Mouse (Mus musculus): ENCODE measurements around the gene Olfr412.

Gene Olfr412

GRCm38 (mm10) chr11:74361769-74362168 is at the start of gene Olfr412:
Gene Olfr412 (plus strand): TSS chr11:74362069.
- no peak for DNase-seq (ENCODE audit: low spot score)

DNA sequence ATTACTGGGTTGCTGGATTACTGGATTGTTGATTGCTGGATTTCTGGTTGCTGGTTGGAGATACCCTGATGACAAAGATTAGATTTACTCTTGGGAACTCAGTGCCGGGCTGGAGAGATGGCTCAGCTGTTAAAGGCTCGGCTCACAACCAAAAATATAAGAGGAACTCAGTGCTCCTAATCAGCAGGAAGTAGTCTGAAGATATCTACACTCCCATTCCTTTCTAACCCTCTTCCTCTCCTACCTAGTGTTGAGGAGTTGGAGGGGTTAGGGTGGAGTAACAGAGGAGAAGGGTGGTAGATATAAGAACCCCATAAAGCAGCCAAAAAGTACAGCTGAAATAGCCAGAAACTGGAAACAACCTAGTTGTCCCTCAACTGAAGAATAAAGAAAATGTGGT is 35.8 kb upstream of the Olfr412 start:
- no peak for DNase-seq (ENCODE audit: low spot score)

DNA sequence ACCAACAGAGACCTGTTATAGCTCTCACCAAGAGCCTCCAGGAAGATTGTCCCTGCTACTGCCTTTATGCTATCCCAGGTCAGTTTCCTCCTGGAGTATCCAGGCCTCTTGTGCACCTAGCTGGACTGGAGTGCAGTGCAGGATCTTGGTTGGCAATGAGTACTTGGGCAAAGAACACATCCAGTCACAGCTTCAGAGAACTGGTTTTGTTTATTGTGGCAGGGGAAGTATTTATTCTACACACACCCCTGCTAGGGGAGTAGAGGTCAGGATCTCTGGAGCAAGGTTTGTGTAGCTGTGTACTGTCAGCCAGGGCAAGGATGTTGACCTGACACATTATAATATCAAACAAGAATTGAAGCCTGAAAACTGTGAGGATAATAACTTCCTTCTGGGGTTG is 33.1 kb upstream of the Olfr412 start:
- DNase-seq (ENCODE audit: low spot score): no peak

DNA sequence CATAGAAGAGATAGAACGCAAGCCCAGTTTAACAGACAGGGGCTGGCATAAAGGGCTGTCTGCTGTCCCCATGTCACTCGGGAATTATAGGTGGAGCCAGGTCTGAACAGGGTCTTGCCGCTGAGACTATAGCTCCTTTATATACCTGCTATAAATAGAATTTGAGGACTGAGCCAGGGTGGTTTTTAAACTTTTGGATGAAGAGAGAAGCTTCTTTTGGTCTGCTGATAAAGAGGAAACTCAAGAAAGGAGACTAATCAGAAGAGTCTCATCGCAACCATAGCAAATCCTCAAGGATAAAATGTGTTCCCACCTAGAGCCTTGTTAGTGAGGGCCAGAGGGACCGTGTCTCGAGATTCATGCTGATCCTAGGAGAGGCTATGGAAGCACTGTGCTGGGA is 23.9 kb upstream of the Olfr412 start, which contains the start of gene Olfr410:
TSS of gene Olfr410 (minus strand) at position 101 of the 400 bp plus-strand sequence.
- no peak for DNase-seq (ENCODE audit: low spot score)

DNA sequence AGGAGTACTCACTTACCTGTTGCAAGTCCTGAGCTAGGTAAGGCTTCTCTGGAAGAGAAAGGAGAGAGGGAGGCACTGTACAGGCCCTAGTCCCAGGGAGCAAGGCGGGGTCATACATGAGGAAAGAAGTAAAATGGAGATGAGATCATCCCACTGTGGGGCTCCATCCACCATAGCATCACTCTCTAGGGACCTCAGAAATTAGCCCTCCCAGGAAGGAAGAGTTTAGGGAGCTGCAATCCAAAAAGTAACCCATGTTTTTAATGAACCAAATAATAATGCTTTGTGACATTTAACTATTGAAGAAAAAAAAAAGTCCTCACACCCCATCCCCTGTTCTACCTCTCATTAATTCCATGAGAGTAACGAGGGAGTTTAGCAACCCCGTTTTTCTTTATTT is 9.3 kb upstream of the Olfr412 start, which contains the start of gene Olfr411:
TSS of gene Olfr411 (minus strand) at position 101 of the 400 bp plus-strand sequence.
- DNase-seq (ENCODE audit: low spot score): no peak

- peak; percentile 30 for DNase-seq (ENCODE audit: low spot score)
Observed at GRCm38 (mm10) chr11:74371393-74372100, 9.7 kb downstream of the Olfr412 start.

DNA sequence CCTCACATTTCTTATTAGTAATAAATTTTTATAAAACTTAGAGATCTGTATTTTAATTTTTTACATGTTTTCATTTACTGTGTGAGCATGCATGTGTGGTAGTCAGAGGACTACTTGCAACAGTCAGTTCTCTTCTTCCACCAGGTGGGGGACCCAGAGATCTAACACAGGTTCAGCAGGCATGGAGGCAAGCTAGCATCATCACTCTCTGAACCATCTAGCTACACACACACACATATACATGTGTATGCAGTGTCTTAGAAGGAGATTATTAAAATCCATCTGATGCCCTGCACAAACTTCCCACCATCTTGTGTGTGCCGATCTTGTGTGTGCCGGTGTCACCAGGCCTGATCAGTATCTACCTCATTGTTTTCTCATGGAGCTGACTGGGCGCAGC is 15.0 kb downstream of the Olfr412 start:
- peak; percentile 7 for DNase-seq (ENCODE audit: low spot score)

DNA sequence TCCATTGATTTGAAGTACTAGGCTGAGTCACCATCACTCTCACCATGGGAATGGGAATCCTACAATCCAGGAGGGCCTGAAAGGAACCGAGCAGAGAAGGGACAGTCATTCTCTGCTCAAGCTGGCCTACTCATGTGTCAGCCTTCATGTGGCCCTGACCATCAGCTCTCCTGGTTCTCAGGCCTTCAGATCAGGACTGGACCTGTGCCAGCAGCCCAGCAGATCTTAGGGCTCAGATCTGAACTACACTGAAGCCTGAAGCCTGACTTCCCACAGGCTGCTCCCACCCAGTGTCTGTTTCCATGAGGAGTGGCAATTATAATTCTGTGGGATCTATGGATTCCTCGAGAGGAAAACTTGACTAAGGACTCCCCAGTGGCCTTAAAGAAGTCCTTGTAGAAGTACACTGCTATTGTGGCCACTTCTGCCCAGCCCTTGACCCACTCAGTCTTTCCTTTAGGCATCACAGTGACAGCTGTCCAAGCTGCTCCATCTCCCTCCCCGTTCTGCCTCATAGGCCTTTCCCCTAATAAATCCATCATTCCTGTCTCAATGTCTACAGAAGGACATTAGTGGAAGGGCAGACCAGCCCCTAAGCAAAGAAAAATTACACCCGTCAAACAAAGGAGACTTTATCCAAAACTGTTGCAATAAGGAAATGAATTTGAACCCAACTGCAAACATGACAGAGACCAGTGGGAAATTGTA is 17.5 kb downstream of the Olfr412 start:
- no peak for DNase-seq (ENCODE audit: low spot score)

DNA sequence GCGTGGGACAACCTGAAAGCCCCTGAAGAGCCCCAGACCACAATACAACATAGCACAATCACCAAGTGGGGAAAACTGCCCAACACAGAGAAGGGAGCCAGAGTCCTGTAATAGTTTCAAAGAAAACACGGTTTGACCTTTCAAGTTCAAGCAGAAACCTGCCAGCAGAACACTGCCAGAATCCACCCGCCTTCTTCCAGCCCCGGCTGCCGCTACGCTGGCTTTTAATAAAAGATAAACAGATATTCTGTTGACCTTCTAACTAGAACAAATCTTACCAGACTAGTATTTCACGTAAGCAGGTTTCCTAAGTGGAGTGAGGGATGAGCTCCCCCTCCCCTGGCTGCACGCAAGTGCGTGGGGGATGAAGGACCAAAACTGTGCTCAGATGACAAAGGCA is 23.8 kb downstream of the Olfr412 start:
- no peak for DNase-seq (ENCODE audit: low spot score)

- no peak for DNase-seq (ENCODE audit: low spot score)
Observed at GRCm38 (mm10) chr11:74387203-74387602, 25.3 kb downstream of the Olfr412 start.

DNA sequence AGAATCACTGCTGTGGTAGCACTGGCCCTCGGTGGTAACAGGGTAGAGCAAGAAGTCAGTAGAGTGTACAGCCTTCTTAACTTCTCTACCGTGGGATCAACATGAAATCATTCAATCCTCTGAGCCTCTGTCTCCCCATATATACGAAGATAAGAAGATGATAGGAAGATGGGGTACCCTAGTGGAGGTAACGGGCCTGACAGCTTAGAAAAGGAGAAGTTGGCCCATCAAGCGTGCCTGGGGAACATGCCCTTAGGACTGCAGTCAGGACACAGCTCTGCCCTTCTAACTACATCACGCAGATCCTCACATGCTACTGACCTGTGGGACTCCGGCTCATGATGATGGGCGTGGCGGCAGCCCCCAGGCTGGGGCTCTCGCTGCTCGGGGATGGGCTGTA is 30.0 kb downstream of the Olfr412 start:
- DNase-seq (ENCODE audit: low spot score): no peak

DNA sequence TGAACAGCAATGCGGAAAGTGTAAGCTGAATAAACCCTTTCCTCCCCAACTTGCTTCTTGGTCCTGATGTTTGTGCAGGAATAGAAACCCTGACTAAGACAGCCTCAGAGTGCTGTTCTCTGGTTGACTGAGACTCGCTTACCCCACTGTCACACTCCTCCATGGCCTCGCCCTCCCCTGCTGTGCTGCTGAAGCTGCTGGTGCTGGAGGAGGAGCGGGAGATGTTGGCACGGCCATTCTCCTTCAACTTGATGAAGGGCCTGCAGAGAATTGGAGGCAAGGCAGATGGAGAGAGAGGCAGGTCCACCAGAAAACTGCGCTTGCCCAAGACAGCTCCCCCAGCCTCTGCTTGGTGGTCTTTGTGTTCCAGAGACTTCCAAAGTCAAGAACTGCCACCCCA is 31.0 kb downstream of the Olfr412 start:
- no peak for DNase-seq (ENCODE audit: low spot score)

- DNase-seq (ENCODE audit: low spot score): no peak
Observed at GRCm38 (mm10) chr11:74393489-74393888, 31.6 kb downstream of the Olfr412 start.

DNA sequence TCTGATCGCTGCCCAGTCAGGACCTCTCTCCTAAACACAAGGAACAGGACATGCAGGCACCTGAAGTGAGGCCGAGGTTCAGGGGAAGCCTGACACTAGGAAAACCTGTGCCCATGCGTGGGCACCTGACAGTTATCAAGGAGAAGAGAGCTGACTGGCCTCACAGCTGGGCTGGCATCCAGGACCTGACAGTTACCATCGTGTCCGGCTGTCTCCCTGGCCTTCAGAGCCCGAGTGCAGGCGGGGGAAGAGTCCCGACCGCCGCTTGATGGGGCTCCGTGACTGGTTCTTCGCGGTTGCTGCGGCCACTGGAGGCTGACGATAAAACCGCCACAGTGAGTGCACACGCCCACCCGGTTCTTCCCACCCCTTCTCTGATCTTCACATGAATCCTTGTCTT is 33.7 kb downstream of the Olfr412 start:
- DNase-seq (ENCODE audit: low spot score): no peak

DNA sequence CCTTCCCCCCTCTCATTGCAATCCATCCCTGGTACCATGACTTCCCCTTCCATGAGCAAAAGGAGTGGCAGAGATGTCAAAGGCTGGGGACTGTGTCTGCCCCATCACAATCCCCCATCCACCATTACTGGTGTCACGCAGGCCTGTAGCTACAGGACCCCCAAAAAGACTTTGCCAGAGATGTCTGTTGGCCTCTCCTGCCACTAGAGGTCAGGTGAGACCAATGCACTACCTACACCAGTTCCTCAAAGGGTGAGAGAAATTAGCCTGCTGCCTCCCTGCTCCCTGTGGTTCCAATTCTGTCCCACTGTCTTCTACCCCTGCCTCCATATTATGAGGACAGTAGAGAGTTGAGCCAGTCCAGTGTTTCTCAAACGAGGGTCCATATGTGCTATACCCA is 40.3 kb downstream of the Olfr412 start:
- DNase-seq (ENCODE audit: low spot score): no peak

DNA sequence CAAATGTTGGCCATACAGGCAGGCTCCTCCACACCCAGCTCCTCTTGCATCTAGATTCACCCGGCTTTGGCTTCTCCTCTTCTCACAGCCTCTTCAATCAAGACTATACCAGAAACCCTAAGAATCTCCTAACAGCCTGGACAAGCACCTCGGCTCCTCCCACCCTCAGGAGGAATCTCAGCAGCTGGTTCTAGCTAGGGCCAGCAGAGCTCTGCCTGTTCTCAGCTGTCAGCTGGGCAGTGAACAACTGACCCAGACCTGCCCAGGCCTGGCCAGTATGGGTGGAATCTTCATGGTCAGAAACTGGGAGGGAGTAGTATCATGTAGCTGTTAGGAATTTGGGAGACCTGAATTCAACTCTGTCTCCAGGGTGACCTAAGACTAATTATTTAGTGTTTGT is 42.3 kb downstream of the Olfr412 start:
- DNase-seq (ENCODE audit: low spot score): no peak

- DNase-seq (ENCODE audit: low spot score): no peak
Observed at GRCm38 (mm10) chr11:74405201-74405600, 43.3 kb downstream of the Olfr412 start.

DNA sequence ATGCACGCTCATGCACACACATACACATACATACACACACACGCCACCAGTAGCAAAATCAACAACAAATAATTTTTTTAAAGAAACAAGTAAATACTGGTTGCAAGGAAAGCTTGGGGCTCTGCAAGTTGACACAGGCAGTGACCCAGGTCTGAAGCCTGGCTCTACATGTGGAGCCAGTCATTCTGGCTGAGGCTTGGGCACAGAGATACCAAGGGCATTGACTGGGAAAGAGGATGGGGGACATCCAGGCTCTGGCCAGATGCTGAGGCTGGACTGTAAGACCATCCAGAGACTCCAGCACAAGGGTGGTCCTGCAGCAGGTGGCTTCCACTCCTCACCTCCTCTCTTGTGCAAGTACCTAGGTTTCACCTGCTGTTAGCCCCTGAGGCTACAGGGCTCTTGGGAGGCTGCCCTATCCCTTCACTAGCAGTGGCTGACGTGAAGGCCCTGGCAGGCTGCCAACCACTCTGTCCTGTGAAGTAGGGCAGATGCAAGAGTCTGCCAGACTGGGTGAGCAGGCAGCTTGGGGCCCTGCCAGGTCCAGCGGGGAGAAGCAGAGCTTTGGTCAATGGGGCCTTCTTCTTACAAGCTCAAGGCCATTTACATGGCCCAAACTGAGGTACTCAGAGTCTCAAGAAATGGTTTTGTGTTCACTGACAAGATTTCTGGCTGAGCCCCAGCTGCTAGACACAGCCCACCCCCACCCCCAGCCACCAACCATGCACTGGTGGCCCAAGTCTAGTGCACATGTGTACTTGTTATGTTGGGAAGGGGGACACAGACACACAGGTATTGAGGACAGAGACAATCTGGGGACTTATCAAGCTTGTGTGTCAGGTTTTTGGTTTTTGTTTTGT is 46.9 kb downstream of the Olfr412 start:
- no peak for DNase-seq (ENCODE audit: low spot score)

DNA sequence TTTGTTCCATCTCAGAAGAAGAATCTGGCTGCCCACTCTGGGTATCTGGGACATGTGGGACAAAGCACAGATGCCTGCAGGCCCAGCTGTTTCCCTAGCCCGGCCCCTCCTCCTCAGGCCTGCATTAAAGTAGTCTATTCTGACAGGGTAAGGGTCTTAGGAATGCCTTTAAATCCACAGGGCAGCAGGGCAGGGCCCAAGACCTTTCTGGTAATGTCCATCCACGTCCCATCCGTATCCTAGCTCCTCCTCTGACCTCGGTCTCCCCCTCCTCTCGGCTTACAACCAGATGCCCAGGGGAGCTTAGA is 47.5 kb downstream of the Olfr412 start:
- no peak for DNase-seq (ENCODE audit: low spot score)

DNA sequence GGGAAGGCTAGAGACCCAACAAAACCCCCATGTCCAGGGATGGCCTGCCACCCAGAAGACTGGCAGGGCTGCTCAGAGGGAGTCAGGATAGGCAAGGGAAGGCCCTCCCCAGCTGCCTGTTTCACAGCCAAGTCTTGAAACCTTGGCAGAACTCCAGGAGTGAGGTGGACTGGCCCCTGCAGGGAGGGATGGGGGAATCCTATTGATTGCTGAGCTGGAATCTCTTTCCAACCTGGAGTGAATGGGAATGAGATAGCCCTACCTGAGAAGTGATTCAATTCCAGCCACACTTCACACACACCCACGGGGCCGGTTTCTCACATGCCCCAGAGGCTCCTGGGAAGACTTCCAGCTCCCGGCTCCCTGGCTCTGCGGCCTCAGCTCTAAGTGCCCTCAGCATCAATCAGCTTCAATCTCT is 47.9 kb downstream of the Olfr412 start:
- no peak for DNase-seq (ENCODE audit: low spot score)

- no peak for DNase-seq (ENCODE audit: low spot score)
Observed at GRCm38 (mm10) chr11:74411943-74412342, 50.1 kb downstream of the Olfr412 start.

DNA sequence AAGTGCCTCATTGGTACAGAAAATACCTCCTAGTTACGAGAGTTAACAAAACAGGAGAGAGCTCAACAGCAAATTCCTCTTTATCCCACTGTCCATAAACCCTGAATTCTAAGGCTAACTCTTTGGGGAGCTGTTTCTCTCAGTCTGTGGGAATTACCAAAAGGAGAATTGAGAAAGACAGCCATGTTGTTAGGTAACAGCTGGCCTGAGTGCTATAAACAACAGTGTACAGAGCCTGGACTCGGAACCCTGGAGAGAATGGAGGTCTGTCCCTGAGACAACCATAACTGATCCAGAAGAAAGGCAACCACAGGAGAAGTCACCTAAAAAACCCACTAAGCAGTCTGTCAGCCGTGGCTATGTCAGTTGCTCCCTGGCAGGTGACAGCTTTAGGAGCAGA is 50.6 kb downstream of the Olfr412 start:
- no peak for DNase-seq (ENCODE audit: low spot score)

GRCm38 (mm10) chr11:74413449-74413972 is 51.6 kb downstream of the Olfr412 start:
- DNase-seq (ENCODE audit: low spot score): no peak

All from T-cell, adult 2 months (primary cell).